Mouse (Mus musculus) bone marrow, adult 2 months (tissue): ENCODE data around the gene Galnt16.

Experiments used
- CTCF ChIP-seq: fragments of 200-500 bp; IDR thresholded peaks from 2 replicates; pipeline ENCODE4 v1.5.1; 2011; ENCODE audit warnings: low read length, control low read depth; ENCODE audit not compliant: control insufficient read depth, insufficient read depth
- POLR2A ChIP-seq: fragments of 200-500 bp; IDR thresholded peaks from 2 replicates; pipeline ENCODE4 v1.6.1; 2011; ENCODE audit warnings: low read depth, mild to moderate bottlenecking, control low read depth, low read length, borderline replicate concordance; ENCODE audit not compliant: control insufficient read depth

DNA sequence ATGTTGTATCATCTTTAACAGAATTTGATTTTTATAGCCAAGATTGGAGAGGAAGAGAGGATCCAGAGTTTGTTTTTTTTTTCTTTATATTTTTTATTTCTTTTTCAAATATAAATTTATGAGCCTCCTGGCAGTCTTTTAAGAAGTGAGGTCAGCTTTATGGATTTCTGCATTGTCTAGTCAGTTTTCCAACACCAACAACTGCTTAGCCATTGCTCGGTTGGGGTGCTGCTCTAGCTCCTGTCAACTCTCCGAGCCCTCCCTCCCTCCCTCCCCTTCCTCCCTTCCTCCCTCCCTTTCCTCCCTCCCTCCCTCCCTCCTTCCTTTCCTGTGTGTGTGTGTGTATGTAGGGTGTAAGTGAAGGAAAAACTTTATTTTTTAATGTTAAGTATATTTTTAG is 43.8 kb downstream of the Galnt16 start:
- TF ChIP-seq CTCF (no peak), POLR2A (no peak)
